Mouse (Mus musculus) CH12.LX (cell line): ENCODE measurements around the gene Bphl. TPM values are rescaled to one million over a fixed set of nuclear protein-coding genes. Genes with fewer than 3 reads are reported as not detected.
A peak's percentile ranks its signal among the peaks of the same experiment; 100 is the strongest.

Experiments
- DNase-seq: peaks from one replicate; pipeline ENCODE4 v3.0.0-alpha.2; 2013; ENCODE audit errors: extremely low read depth
- H3K27ac ChIP-seq: 2 replicates; pipeline ENCODE4 v1.5.1; 2012; ENCODE audit warnings: low read depth, mild to moderate bottlenecking, control low read depth, moderate library complexity; ENCODE audit not compliant: insufficient read depth
- H3K27me3 ChIP-seq: replicated peaks from 2 replicates; pipeline ENCODE3; 2012; ENCODE audit warnings: inconsistent platforms
- H3K36me3 ChIP-seq, 2 experiments: replicated peaks in 1 of 2; 2 replicates each; pipeline versions ENCODE3 to v1.6.1; 2012; ENCODE audit warnings: inconsistent platforms in 1 of 2, low read length in 1 of 2, mild to moderate bottlenecking in 1 of 2, mixed read lengths in 1 of 2, moderate library complexity in 1 of 2; ENCODE audit not compliant: control insufficient read depth in 1 of 2, insufficient read depth in 1 of 2
- H3K4me1 ChIP-seq, 2 experiments: 2 replicates each; pipeline ENCODE4 v1.6.1; 2012; ENCODE audit warnings: inconsistent platforms in 1 of 2, moderate library complexity in 1 of 2; ENCODE audit not compliant: insufficient read depth in 2 of 2, control insufficient read depth in 1 of 2
- H3K4me2 ChIP-seq: 2 replicates; pipeline ENCODE4 v1.6.1; 2012; ENCODE audit warnings: low read depth, mild to moderate bottlenecking, control low read depth; ENCODE audit not compliant: poor library complexity, insufficient read depth, severe bottlenecking
- H3K4me3 ChIP-seq, 3 experiments: fragments of 150-350 bp in 1 of 3; sonication (generic) in 1 of 3; replicated peaks in 1 of 3; 2 replicates each; pipeline versions ENCODE3 to v1.5.1; 2011 to 2012; ENCODE audit warnings: low read depth in 2 of 3, low read length in 2 of 3, mild to moderate bottlenecking in 2 of 3, moderate library complexity in 2 of 3, control low read depth in 1 of 3, improper control_type of control experiment in 1 of 3, inconsistent platforms in 1 of 3, mixed read lengths in 1 of 3; ENCODE audit not compliant: poor library complexity in 1 of 3
- H3K79me2 ChIP-seq: replicated peaks from 2 replicates; pipeline ENCODE4 v1.6.1; 2012; ENCODE audit warnings: mild to moderate bottlenecking, moderate library complexity; ENCODE audit not compliant: control insufficient read depth, poor library complexity, insufficient read depth, severe bottlenecking; ENCODE audit errors: extremely low read depth
- H3K9ac ChIP-seq: 2 replicates; pipeline ENCODE4 v1.6.1; 2012; ENCODE audit warnings: low read depth, mild to moderate bottlenecking, control low read depth, moderate library complexity; ENCODE audit not compliant: insufficient read depth
- H3K9me3 ChIP-seq: replicated peaks from 2 replicates; pipeline ENCODE3; 2012; ENCODE audit warnings: low read length, inconsistent platforms, mixed read lengths
- BHLHE40 ChIP-seq: IDR thresholded peaks from 2 replicates; pipeline ENCODE4 v1.6.1; 2011; ENCODE audit warnings: mild to moderate bottlenecking, low read depth, low read length, improper control_type of control experiment
- CHD1 ChIP-seq: IDR thresholded peaks from 2 replicates; pipeline ENCODE4 v1.6.1; 2012; ENCODE audit warnings: low read depth, low read length, improper control_type of control experiment, inconsistent platforms
- CHD2 ChIP-seq: IDR thresholded peaks from 2 replicates; pipeline ENCODE4 v1.6.1; 2011; ENCODE audit warnings: low read length, improper control_type of control experiment
- ELF1 ChIP-seq: IDR thresholded peaks from 2 replicates; pipeline ENCODE4 v1.6.1; 2014; ENCODE audit warnings: low read depth, mild to moderate bottlenecking, inconsistent platforms, low read length, improper control_type of control experiment
- HCFC1 ChIP-seq: IDR thresholded peaks from 2 replicates; pipeline ENCODE4 v1.6.1; 2012; ENCODE audit warnings: low read depth, mild to moderate bottlenecking, inconsistent platforms, low read length, improper control_type of control experiment
- JUND ChIP-seq: conservative IDR thresholded peaks from 2 replicates; pipeline ENCODE4 v1.6.1; 2011; ENCODE audit warnings: low read depth, low read length, improper control_type of control experiment
- MAFK ChIP-seq: IDR thresholded peaks from 2 replicates; pipeline ENCODE4 v1.6.1; 2011; ENCODE audit warnings: low read length, improper control_type of control experiment; ENCODE audit not compliant: insufficient replicate concordance
- MAX ChIP-seq: IDR thresholded peaks from 2 replicates; pipeline ENCODE4 v1.6.1; 2011; ENCODE audit warnings: low read length, improper control_type of control experiment
- MAZ ChIP-seq: IDR thresholded peaks from 2 replicates; pipeline ENCODE4 v1.6.1; 2012; ENCODE audit warnings: low read depth, mild to moderate bottlenecking, inconsistent platforms, low read length, improper control_type of control experiment, moderate library complexity
- MEF2A ChIP-seq: IDR thresholded peaks from 2 replicates; pipeline ENCODE4 v1.6.1; 2014; ENCODE audit warnings: low read depth, mild to moderate bottlenecking, inconsistent platforms, low read length, improper control_type of control experiment, borderline replicate concordance
- MXI1 ChIP-seq: IDR thresholded peaks from 2 replicates; pipeline ENCODE4 v1.6.1; 2011; ENCODE audit warnings: mild to moderate bottlenecking, low read depth, low read length, improper control_type of control experiment
- NELFE ChIP-seq: IDR thresholded peaks from 2 replicates; pipeline ENCODE4 v1.6.1; 2011; ENCODE audit warnings: low read depth, low read length, improper control_type of control experiment
- POLR2A ChIP-seq: IDR thresholded peaks from 2 replicates; pipeline ENCODE4 v1.6.1; 2011; ENCODE audit warnings: low read depth, mild to moderate bottlenecking, improper control_type of control experiment, low read length
- POLR2AphosphoS2 ChIP-seq: IDR thresholded peaks from 2 replicates; pipeline ENCODE4 v1.6.1; 2011; ENCODE audit warnings: low read depth, low read length, improper control_type of control experiment
- RAD21 ChIP-seq: IDR thresholded peaks from 2 replicates; pipeline ENCODE4 v1.6.1; 2011; ENCODE audit warnings: low read depth, mild to moderate bottlenecking, low read length, improper control_type of control experiment, moderate library complexity
- SIN3A ChIP-seq: IDR thresholded peaks from 2 replicates; pipeline ENCODE4 v1.6.1; 2012; ENCODE audit warnings: low read length, improper control_type of control experiment, inconsistent platforms
- SMC3 ChIP-seq: IDR thresholded peaks from 2 replicates; pipeline ENCODE4 v1.6.1; 2011; ENCODE audit warnings: low read depth, low read length, improper control_type of control experiment
- TBP ChIP-seq: conservative IDR thresholded peaks from 2 replicates; pipeline ENCODE4 v1.6.1; 2011; ENCODE audit warnings: low read depth, low read length, improper control_type of control experiment
- TCF12 ChIP-seq: IDR thresholded peaks from 2 replicates; pipeline ENCODE4 v1.6.1; 2014; ENCODE audit warnings: low read depth, mild to moderate bottlenecking, inconsistent platforms, low read length, improper control_type of control experiment
- UBTF ChIP-seq: IDR thresholded peaks from 2 replicates; pipeline ENCODE4 v1.6.1; 2012; ENCODE audit warnings: low read depth, mild to moderate bottlenecking, inconsistent platforms, low read length, improper control_type of control experiment, moderate library complexity
- USF1 ChIP-seq: IDR thresholded peaks from 2 replicates; pipeline ENCODE4 v1.6.1; 2014; ENCODE audit warnings: low read depth, mild to moderate bottlenecking, inconsistent platforms, low read length, improper control_type of control experiment
- USF2 ChIP-seq: conservative IDR thresholded peaks from 2 replicates; pipeline ENCODE4 v1.6.1; 2011; ENCODE audit warnings: low read depth, low read length, improper control_type of control experiment
- ZC3H11A ChIP-seq: IDR thresholded peaks from 2 replicates; pipeline ENCODE4 v1.6.1; 2012; ENCODE audit warnings: low read depth, mild to moderate bottlenecking, inconsistent platforms, low read length, improper control_type of control experiment
- ZKSCAN1 ChIP-seq: IDR thresholded peaks from 2 replicates; pipeline ENCODE4 v1.6.1; 2012; ENCODE audit warnings: low read depth, inconsistent platforms, low read length, improper control_type of control experiment, borderline replicate concordance
- ZMIZ1 ChIP-seq: IDR thresholded peaks from 2 replicates; pipeline ENCODE4 v1.6.1; 2012; ENCODE audit warnings: low read depth, mild to moderate bottlenecking, inconsistent platforms, low read length, improper control_type of control experiment
- dilution Hi-C: fragments of 300-500 bp; cut with MboI; formaldehyde crosslinking; loops from 2 replicates; pipeline ENCODE4 v1.14.3; 2020; ENCODE audit warnings: low sequenced_read_pairs; ENCODE audit not compliant: extremely low pct_unique_long_range_greater_than_20kb, extremely low pct_ligation_motif_present
- in situ Hi-C: fragments of 300-500 bp; cut with MboI; formaldehyde crosslinking; loops from 3 replicates; pipeline ENCODE4 v1.14.3; 2019; ENCODE audit warnings: low sequenced_read_pairs, low pct_ligation_motif_present, low pct_unique_long_range_greater_than_20kb, mixed read lengths
- polyA plus RNA-seq: library from polyadenylated mRNA; unstranded; fragments of >175 nt; gene quantifications from 2 replicates; pipeline ENCODE4 v1.2.1, GENCODE M21; 2012; ENCODE audit warnings: low read depth; ENCODE audit not compliant: insufficient read length
- total RNA-seq, 2 experiments: library from RNA; depleted of rRNA; stranded (reverse); fragments of 300-350 nt in 1 of 2; fragments of >200 nt in 1 of 2; gene quantifications; 2 replicates each; pipeline ENCODE4 v1.2.3; 2012 to 2014

Bphl gene
- total and polyA plus RNA-seq, 3 experiments, result 18.1 to 41.3 (median 35.3) TPM

DNA sequence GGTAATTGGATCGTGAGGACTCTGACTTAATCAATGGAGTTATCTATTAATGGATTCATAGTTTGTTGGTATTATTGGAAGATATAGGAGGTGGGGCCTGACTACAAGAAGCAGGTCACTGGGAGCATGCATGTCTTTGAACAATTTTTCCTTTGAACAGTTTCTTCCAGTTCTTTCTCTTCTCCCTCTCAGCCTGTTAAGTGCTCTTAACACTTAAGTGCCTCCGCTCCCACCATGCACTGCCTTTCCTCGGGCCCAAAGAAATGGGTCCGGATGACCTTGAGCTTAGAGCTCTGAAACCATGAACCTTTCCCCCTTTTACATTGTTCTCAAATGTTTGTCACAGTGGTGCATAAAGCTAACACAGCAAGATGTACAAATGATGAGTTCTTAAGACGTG, 671 bp upstream of the Bphl start:
- peaks cover 11 to 33% of the 10 kb centered on the region in 2 experiments for H3K36me3 ChIP-seq
- dilution Hi-C loops, result no loop called here
- in situ Hi-C loops, result no loop called here
- DNase-seq, result no peak
- TF ChIP-seq CHD1 (no peak), ZMIZ1 (no peak), SIN3A (no peak), TBP (no peak), POLR2AphosphoS2 (no peak), ZC3H11A (no peak), USF1 (no peak), MAZ (no peak), SMC3 (no peak), BHLHE40 (no peak), RAD21 (no peak), MXI1 (no peak)
- H3K4me2 ChIP-seq, result no peak overlapping the region
- peaks cover 6 to 20% of the 10 kb centered on the region in 2 experiments; a peak in 3 of 4 replicates for H3K4me1 ChIP-seq
- H3K9ac ChIP-seq, result no peak overlapping the region
- no peaks in the 10 kb centered on the region for H3K79me2 ChIP-seq
- H3K9me3 ChIP-seq, result peaks cover 4% of the 10 kb centered on the region
- no peaks in the 10 kb centered on the region for H3K27me3 ChIP-seq
- H3K4me3 ChIP-seq, result no peak overlapping the region
- no peak overlapping the region for H3K27ac ChIP-seq

DNA sequence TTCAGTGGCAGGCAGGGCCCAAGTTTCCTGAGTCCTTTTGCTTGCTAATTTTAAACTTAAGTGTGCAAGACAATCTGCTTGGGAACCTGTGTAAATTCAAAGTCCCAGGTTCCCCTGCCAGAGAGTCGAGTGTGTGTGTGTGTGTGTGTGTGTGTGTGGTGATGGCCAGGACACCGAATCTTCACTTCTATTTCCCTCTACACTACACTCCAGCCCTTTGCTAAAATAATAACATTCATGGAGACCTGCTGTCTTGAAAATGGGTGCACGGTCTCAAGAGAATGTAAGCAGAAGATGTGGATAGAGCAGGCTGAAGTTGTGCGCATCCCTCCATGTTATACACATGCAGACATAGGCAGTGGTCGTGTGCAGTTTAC, 647 bp downstream of the Bphl start:
- in situ Hi-C loops, result no loop called here
- H3K36me3 ChIP-seq, result peaks cover 4 to 22% of the 10 kb centered on the region in 2 experiments
- peak; percentile 4 for DNase-seq
- TF ChIP-seq ZC3H11A, result no peak
- no peak for TF ChIP-seq ZKSCAN1
- TF ChIP-seq USF1, result no peak
- TF ChIP-seq MAFK, result no peak
- TF ChIP-seq MEF2A, result no peak
- TF ChIP-seq TCF12, result no peak
- no peak for TF ChIP-seq ELF1
- no peak for TF ChIP-seq POLR2A
- no peak for TF ChIP-seq HCFC1
- TF ChIP-seq SIN3A, result no peak
- no peak for TF ChIP-seq BHLHE40
- no peak for TF ChIP-seq NELFE
- no peak for TF ChIP-seq USF2
- no peak for TF ChIP-seq JUND
- no peak for TF ChIP-seq MAX
- TF ChIP-seq UBTF, result no peak
- no peak for TF ChIP-seq CHD2
- TF ChIP-seq ZMIZ1, result no peak
- no peaks in the 10 kb centered on the region for H3K27me3 ChIP-seq
- peak overlapping the region; percentile 69 for H3K4me2 ChIP-seq
- H3K27ac ChIP-seq, result no peak overlapping the region
- H3K9me3 ChIP-seq, result peaks cover 4% of the 10 kb centered on the region
- H3K4me3 ChIP-seq, result peak overlapping the region; percentile 80 to 98 (median 85)
- dilution Hi-C loops, result no loop called here
- H3K79me2 ChIP-seq, result no peaks in the 10 kb centered on the region
- H3K4me1 ChIP-seq, result peaks cover 6 to 20% of the 10 kb centered on the region in 2 experiments; a peak in 3 of 4 replicates
- H3K9ac ChIP-seq, result peak overlapping the region; percentile 96
